Mouse (Mus musculus) right cerebral cortex, postnatal 10 days (tissue): Measurements from ENCODE around the gene Slc6a11.

Source experiments
- DNase-seq, 2 experiments: peaks; one replicate each; pipeline ENCODE4 v3.0.0; 2021; ENCODE audit warnings: low spot score in 2 of 2

Slc6a11 gene

DNA sequence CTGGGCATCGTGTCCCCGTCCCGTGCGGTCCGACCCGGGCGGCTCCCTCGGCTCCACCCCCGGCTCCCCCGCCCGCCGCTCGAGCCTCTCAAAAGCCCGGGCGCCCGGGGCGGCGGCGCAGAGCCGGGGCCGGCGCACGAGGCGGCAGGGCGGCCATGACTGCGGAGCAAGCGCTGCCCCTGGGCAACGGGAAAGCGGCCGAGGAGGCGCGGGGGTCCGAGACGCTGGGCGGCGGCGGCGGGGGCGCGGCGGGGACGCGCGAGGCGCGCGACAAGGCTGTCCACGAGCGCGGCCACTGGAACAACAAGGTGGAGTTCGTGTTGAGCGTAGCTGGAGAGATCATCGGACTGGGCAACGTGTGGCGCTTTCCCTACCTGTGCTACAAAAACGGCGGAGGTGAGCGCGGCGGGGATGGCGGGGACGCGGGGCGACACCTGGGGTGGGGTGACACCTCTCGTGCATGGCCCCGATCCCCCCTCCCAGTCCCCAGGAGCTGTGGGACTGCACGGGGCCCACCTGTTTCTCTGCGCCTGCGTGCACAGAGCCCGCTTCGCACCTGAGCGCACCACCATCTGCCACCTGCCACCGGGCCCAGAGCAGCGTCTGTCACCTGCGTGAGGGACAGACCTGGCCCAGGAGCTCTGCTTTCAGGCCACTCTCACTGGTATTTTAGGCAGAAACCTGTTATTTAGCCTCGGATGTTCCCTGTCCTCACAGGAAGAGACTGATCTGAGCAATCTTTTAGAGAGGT is at the start of gene Slc6a11:
Gene Slc6a11, plus strand, starts transcription at position 120 of the 751 bp plus-strand sequence.
- DNase-seq = peak in 1 of 2 experiments; percentile 61

GRCm38 (mm10) chr6:114087106-114087505 is 43.9 kb upstream of the Slc6a11 start:
- no peak for DNase-seq

GRCm38 (mm10) chr6:114089626-114090025 is 41.4 kb upstream of the Slc6a11 start:
- peak; percentile 75 to 86 for DNase-seq

DNA sequence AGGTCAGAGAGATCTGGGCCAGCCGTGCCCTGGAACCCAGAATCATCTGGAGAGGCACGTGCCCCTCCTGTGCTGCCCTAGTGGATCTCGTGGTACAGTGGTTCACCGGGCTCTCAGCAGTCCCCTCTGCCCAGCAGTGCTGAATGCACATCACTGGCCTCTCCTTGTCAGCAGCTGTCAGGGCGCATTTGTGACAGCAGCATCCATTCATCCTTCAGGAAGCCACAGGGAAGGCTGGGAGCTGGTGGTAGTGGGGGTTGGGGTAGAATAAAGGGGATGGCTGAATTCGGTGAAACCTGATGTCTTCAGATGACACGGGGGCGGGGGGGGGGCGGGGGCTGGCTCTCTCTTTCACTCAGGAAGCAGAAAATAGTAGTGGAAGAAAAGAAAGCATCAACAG is 38.8 kb upstream of the Slc6a11 start:
- DNase-seq = no peak

GRCm38 (mm10) chr6:114094251-114094650 is 36.8 kb upstream of the Slc6a11 start:
- peak; percentile 80 to 89 for DNase-seq

- no peak for DNase-seq
These were observed 34.5 kb upstream of the Slc6a11 start for GRCm38 (mm10) chr6:114096574-114096973.

- DNase-seq = no peak
These were observed 29.1 kb upstream of the Slc6a11 start for GRCm38 (mm10) chr6:114101923-114102322.

DNA sequence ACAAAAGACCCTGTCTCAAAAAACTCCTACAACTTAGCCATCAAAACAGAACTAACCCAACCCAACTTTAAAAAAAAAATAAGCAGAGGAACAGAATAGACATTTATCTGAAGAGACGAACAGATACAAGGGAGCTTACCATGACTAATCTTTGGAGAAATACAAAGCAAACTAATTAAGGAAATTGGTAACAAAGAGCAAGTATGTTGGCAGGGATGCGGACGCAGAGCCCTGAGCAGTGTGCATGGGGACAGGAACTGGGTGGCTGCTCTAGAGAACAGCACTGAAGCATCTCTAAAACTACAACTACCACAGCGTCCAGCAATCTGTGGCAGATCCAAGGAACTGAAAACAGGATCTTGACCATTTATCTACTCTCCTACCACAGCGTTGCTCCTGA is 11.5 kb upstream of the Slc6a11 start:
- DNase-seq = no peak

GRCm38 (mm10) chr6:114125530-114125929 is 5.5 kb upstream of the Slc6a11 start:
- no peak for DNase-seq

DNA sequence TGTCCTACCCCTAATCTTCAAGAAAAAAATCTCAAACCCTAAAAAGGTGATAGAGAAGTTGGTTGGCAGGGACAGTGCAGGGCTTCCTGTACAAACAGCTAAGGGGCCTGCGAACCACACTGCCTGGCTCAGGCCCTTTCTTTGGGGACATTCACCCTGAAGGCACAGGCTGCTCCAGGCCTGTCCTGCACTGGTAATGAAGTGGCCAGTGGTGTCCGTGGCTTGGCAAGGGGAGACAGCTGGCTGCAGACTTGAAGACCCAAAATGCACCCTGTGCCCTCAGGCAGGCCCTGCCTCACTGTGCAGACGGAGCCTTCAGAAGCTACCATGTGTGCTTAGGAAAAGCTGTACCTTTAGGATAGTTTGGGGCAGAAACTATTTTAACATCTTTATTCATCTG is 1.4 kb downstream of the Slc6a11 start:
- peak; percentile 65 for DNase-seq

DNA sequence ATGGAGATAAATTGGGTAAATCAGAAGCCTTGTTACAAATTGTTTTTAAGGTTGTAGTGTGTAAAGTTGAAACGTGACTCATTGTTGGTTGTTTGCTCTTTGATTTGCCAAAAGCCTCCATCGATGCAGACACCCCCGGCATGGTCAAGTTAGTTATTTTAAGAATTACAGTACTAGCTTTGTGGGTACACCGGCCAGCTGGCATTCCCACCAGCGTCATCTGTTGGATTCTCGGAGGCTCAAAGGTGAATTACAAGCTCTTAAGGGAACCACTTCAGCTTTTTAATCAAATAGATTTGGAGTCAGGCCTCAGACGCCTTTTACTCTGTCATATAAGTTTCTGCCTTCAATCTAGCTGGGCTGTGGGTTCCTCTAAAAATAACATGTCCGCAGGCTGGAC is 1.9 kb downstream of the Slc6a11 start:
- DNase-seq = no peak

GRCm38 (mm10) chr6:114138970-114139369 is 7.9 kb downstream of the Slc6a11 start:
- peak in 1 of 2 experiments; percentile 54 for DNase-seq

DNA sequence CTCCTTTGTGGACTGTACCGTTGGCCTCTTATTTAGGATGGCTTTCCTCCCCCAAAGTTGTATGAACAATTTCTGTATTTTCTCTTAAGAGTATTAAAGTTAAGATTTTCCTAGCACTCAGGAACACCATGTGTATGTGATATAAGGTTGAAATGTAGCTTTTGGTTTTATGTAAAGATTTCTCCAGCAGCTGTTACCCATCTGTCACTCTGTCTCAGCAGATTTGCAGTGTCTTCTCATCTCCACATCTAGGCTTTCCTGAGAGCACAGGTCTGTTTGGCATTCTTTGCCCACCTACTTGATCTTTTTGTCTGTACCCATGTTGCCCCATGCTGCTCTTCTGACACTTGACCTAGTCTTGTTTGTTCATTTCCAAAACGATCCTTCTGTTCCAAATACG is 10.4 kb downstream of the Slc6a11 start:
- no peak for DNase-seq

- peak; percentile 43 to 59 for DNase-seq
These were observed 11.4 kb downstream of the Slc6a11 start for GRCm38 (mm10) chr6:114142480-114142879.

DNA sequence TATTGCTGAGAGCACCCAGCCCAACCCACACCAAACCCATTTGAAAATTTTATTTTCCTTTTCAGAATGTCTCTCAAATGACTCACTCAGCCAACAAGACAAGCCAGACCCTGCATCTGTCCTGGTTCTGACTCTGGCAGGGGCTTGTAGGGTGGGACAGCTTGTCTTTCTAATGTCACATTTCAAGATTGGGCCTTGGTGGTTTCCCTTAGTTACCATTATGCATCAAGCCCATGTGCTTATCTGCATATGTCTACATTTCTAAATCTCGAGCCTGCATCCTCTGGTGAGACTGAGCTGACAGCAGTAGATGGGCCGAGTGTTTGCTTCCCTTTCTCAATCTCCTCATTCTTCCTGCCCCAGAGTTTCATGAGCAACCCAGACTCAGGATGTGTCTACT is 12.5 kb downstream of the Slc6a11 start:
- peak; percentile 49 to 66 for DNase-seq

- peak in 1 of 2 experiments; percentile 40 for DNase-seq
These were observed 13.5 kb downstream of the Slc6a11 start for GRCm38 (mm10) chr6:114144447-114145105.

- no peak for DNase-seq
These were observed 14.7 kb downstream of the Slc6a11 start for GRCm38 (mm10) chr6:114145650-114146329.

GRCm38 (mm10) chr6:114155720-114156119 is 24.7 kb downstream of the Slc6a11 start:
- DNase-seq = peak in 1 of 2 experiments; percentile 56

DNA sequence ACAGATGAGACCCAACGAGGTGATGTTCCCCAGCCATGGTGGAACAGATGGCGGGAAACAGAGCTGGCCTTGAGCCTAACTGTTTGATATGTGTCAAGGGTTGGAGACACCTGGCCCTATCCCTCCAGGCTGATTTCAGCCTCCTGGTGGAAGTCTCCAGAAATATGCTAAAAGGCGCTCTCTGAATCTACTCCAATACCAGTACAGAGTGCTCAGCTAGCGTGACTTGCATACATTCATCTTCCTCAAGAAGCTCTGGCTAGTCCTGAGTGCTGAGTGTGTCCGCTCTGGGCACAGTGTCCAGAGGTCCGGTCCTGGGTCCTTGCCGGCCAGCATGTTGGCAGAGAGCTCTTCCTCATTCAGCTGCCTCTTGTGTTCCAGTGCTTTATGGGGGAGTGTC is 27.8 kb downstream of the Slc6a11 start:
- DNase-seq = peak; percentile 80 to 84

GRCm38 (mm10) chr6:114160732-114161131 is 29.7 kb downstream of the Slc6a11 start:
- DNase-seq = peak; percentile 75 to 78

GRCm38 (mm10) chr6:114174052-114174397 is 43.0 kb downstream of the Slc6a11 start:
- no peak for DNase-seq

DNA sequence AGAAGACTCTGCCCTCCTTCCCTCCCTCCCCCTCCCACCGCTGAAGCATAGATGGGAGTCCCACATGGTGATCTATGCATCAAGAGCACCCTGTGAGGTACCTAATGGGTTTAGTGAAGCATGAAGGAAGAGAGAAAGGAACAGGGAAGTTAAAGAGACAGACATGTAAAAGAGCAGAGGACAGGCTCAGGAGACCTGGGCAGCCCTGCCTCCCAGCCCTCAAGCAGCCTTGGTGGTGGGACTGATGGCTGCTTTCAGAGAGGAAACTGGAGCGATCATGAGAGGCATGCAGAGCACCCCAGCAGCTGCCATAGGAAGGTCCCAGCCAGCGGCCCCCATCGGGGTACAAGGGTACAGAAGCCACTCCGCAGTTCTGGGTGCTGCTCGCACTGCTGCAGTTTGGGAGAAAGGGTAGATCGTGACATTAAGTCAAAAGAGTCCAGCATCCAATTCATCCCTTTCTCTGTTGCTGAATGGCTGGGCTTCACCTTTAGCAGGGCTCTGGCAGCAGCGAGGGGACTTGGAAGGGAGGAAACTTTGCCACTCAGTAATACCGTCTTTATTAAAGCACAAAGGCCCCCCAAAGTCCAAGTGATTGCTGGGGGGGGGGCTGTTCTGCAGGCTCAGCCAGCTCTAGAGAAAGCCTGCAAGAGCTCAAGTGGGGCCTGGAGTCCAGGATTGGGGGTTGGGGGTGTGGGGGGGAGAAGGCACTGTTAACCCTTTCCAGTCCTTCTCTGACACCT is 43.5 kb downstream of the Slc6a11 start:
- peak; percentile 53 to 58 for DNase-seq
